8 mouse cellular contexts compared by ENCODE assay signal in the genomic region with DNA sequence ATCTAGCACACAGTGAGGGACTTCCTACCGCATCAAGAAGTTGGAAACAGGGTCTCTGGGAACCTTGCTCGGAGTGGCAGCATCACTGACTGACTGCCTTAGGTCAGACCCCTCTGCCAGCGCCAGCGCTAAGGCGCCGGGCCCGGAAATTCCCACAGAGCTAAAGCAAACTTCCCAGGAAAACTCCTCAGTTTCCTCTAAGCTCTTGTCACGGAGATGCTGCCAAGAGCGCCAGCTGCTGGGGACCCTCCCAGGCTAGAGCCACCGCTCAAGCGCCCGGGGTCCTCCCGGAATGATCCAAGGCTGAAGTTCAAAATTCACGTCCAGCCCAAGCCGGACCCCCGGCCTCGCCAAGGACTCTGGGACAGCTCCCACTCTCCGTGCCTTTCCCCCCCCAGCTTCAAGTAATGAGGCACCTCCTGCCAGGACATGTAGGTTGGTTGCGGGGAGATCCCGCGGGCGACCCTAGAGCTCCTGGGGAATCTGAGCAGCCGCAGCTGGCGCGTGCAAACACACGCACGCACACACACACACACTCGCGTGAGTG. TPM values are rescaled to one million over a fixed set of nuclear protein-coding genes. Genes with fewer than 3 reads are reported as not detected.
DNase-seq lines count a peak whose midpoint lies in the region; ATAC-seq lines count a peak whose summit lies in the region.

No protein-coding gene starts in this region.

- no peak for ATAC-seq in heart, embryonic 16.5 days (replicated peaks; ENCODE audit: extremely low read depth, insufficient read depth, low FRiP score)
- peak; percentile 35; the same call in 1 of the 2 replicates for ATAC-seq in midbrain, embryonic 11.5 days (ENCODE audit: low FRiP score)

- no peaks in the 10 kb centered on the region for H3K36me3 ChIP-seq in heart, embryonic 16.5 days (ENCODE audit: control insufficient read depth, insufficient read depth)
- H3K36me3 ChIP-seq in midbrain, embryonic 11.5 days (ENCODE audit: control insufficient read depth, insufficient read depth, low read length), result no peaks in the 10 kb centered on the region

- WGBS in heart, embryonic 16.5 days, result 1% methylated on average over 29 of the region's 29 CpGs
- under 1% methylated on average over 29 of the region's 29 CpGs for WGBS in midbrain, embryonic 11.5 days

- no peaks in the 10 kb centered on the region for H3K9me3 ChIP-seq in heart, embryonic 16.5 days (replicated peaks; ENCODE audit: control insufficient read depth, low read length)
- no peaks in the 10 kb centered on the region for H3K9me3 ChIP-seq in midbrain, embryonic 11.5 days (ENCODE audit: control insufficient read depth, low read length)

- peak overlapping the region; percentile 89 for H3K9ac ChIP-seq in heart, embryonic 16.5 days (ENCODE audit: low read length)
- H3K9ac ChIP-seq in midbrain, embryonic 11.5 days (ENCODE audit: low read length), result peak overlapping the region; percentile 96

- H3K27ac ChIP-seq in heart, embryonic 16.5 days (ENCODE audit: low read length), result peak overlapping the region; percentile 90
- peak overlapping the region; percentile 96 for H3K27ac ChIP-seq in midbrain, embryonic 11.5 days (ENCODE audit: low read depth, low read length)

- no peaks in the 10 kb centered on the region for H3K27me3 ChIP-seq in heart, embryonic 16.5 days (ENCODE audit: control insufficient read depth, insufficient read depth, low read length)
- no peaks in the 10 kb centered on the region for H3K27me3 ChIP-seq in midbrain, embryonic 11.5 days (ENCODE audit: control insufficient read depth, insufficient read depth, low read length)

- DNase-seq in adrenal gland, adult 2 months, result peak; percentile 56
- DNase-seq in adrenal gland, postnatal 4 days (ENCODE audit: low spot score in 2 of 2), result no peak
- peak; percentile 80 for DNase-seq in embryo, embryonic 11 days
- peak; percentile 77 to 81 for DNase-seq in kidney, postnatal 36 days
- DNase-seq in midbrain, embryonic 11.5 days (ENCODE audit: low spot score, missing footprints), result peak; percentile 97
- no peak for DNase-seq in T-cell, adult 2 months (ENCODE audit: low spot score)
- no peak for DNase-seq in layer of hippocampus, postnatal 25 days (ENCODE audit: extremely low spot score in 1 of 2, low spot score in 1 of 2)

- H3K4me3 ChIP-seq in heart, embryonic 16.5 days (ENCODE audit: low read length), result peak overlapping the region; percentile 84
- peak overlapping the region; percentile 95 for H3K4me3 ChIP-seq in midbrain, embryonic 11.5 days (ENCODE audit: low read depth, low read length)

- H3K4me2 ChIP-seq in heart, embryonic 16.5 days (ENCODE audit: low read depth, low read length), result peak overlapping the region; percentile 99
- H3K4me2 ChIP-seq in midbrain, embryonic 11.5 days, result peak overlapping the region; percentile 83

- peaks cover 25% of the 10 kb centered on the region for H3K4me1 ChIP-seq in heart, embryonic 16.5 days (ENCODE audit: control insufficient read depth, insufficient read depth, low read length)
- H3K4me1 ChIP-seq in midbrain, embryonic 11.5 days (ENCODE audit: control insufficient read depth, insufficient read depth, low read length), result peaks cover 42% of the 10 kb centered on the region

RNA-seq across cellular contexts. Expression of gene Sox13, which starts 1.5 kb away (rescaled TPM):
- 10 to 100 TPM; 14.5 to 18.0 TPM for total RNA-seq in adrenal gland, adult 2 months (2021)
- 24.1 and 26.2 TPM in 2 replicates for polyA plus RNA-seq in adrenal gland, adult 2 months (2012; rRNA removed)
- 10 to 100 TPM; 26.0 to 35.2 TPM for total RNA-seq in adrenal gland, postnatal 4 days (2021)
- polyA plus RNA-seq in heart, embryonic 16.5 days (2015; fragmentation: Nextera tagmentation; extraction: Ambion mirVana), result 4.3 and 5.8 TPM in 2 replicates
- 22.3 and 23.9 TPM in 2 replicates for polyA plus RNA-seq in midbrain, embryonic 11.5 days (2014; fragmentation: Nextera tagmentation; extraction: Ambion mirVana)
- 1 to 10 TPM; 7.4 to 9.6 TPM for total RNA-seq in layer of hippocampus, postnatal 25 days (2021)

RNA-seq across cellular contexts. Expression of gene Etnk2, which starts 59.3 kb away (rescaled TPM):
- 10 to 100 TPM in 1 of 2 experiments, 1 to 10 TPM in 1; 6.2 to 13.5 TPM for total RNA-seq in adrenal gland, adult 2 months (2021)
- 8.2 and 10.0 TPM in 2 replicates for polyA plus RNA-seq in adrenal gland, adult 2 months (2012; rRNA removed)
- total RNA-seq in adrenal gland, postnatal 4 days (2021), result 10 to 100 TPM in 1 of 2 experiments, 1 to 10 TPM in 1; 8.1 to 12.1 TPM
- 1.7 and 2.1 TPM in 2 replicates for polyA plus RNA-seq in heart, embryonic 16.5 days (2015; fragmentation: Nextera tagmentation; extraction: Ambion mirVana)
- 2.1 and 2.5 TPM in 2 replicates for polyA plus RNA-seq in midbrain, embryonic 11.5 days (2014; fragmentation: Nextera tagmentation; extraction: Ambion mirVana)
- 1 to 10 TPM; 1.8 to 2.7 TPM for total RNA-seq in layer of hippocampus, postnatal 25 days (2021)

Comparison
In these comparisons a context has a peak if more than half of its experiments do, and no peak if none do; other contexts are left out.
1. DNase-seq: peak in adrenal gland, adult 2 months (single experiment), embryo, embryonic 11 days (single experiment), kidney, postnatal 36 days (2 of 2) and midbrain, embryonic 11.5 days (single experiment); none in adrenal gland, postnatal 4 days (0 of 2), T-cell, adult 2 months (single experiment) and layer of hippocampus, postnatal 25 days (0 of 2).